Mouse (Mus musculus): ENCODE measurements around the gene Cep72. TPM values are rescaled to one million over a fixed set of nuclear protein-coding genes. Genes with fewer than 3 reads are reported as not detected.
"Not testable (repeated sequence)": the region's sequence is repeated elsewhere in the genome, so short reads cannot be mapped to it uniquely, and the experiment has no call there.

Gene Cep72
- polyA plus RNA-seq, 2 experiments from 2014 or later = 5.0 to 9.5 TPM

- ATAC-seq = no peak
Observed at GRCm38 (mm10) chr13:74029013-74029412, 33.1 kb downstream of the Cep72 start.

GRCm38 (mm10) chr13:74028116-74028515, 34.0 kb downstream of the Cep72 start:
- ATAC-seq = no peak

DNA sequence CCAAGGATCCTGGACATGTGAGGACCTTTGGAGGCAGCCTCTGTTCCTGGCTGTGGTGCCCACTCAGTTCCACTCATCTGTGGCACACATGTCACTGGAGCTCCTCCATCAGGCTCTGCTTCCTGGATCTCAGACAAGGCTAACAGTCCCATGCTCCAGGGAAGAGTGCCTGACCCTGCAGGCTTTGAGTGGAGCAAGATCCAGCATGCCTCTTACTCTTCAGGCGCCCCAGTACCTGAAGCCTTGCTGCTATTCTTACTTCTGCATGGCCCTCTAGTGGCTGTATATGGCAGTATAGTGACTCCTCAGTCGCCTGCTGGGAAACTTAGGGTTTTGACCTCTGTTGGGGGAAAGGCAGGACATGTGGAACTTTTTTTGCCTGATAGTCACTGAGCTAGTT, 35.9 kb downstream of the Cep72 start:
- no peak for ATAC-seq

DNA sequence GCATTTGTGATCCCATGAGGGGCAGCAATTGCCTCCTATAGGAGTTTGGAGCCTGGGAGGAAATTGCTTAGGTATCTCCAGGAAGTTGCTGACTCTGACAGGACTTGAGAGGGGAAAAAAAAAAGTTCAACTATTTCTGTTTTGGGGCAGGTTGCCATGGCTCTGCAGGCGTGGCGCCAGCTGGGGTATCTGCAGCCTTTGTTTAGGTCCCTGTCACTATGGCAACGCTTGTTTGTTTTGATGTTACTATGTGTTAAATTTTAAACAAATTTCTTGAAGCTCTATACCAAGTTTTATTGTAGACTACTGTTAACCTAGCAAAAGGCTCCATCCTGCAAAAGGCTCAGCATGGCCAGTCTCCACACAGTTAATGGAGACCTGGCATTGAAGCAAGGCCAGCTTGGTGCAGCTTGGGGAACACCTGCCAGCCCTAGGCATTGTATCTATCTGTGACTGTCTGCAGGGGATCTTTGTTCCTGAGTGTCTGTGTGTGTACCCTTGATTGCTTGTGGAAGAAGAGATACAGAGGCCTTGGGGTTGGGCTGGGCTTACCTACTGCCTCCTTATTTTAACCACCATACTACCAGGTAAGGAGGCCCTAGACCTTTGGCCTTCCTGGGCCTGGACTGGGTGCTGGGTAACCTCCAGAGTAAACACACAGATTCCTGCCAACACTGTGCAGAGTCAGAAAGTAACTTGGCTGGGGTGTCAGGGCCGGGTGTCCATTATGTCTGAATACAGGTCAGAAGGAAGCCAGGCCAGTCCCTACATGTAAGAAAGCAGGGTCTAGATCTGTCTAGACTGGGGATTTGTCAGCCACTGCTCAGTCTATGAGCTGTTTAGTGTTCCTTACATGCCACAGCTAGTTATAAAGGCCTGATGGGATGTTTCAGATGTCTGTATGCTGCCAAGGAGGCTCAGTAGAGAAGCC, 36.7 kb downstream of the Cep72 start:
- ATAC-seq = no peak

GRCm38 (mm10) chr13:74019006-74019405, 43.1 kb downstream of the Cep72 start:
- not testable (repeated sequence) for ATAC-seq

DNA sequence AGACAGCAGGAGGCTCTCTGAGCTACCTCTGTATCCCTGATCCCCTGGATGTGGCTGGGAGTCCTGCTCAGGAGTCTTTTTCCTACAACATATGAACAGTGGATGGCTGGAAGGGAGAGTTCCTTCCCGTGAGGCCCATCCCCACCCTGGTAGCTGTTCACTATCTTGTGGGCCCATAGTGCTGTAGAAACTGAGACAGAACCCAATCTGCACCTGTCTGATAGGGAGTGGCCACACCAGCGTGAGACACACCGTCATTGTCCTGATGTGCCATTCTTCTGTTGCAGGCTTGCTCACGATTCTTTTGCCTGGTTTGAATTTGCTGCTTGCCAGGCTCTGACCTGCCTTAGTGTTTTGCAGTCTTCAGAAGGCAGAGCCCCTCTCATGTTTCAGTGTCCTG, 44.7 kb downstream of the Cep72 start:
- ATAC-seq = no peak

- ATAC-seq = no peak
Observed at GRCm38 (mm10) chr13:74015908-74016307, 46.2 kb downstream of the Cep72 start.

GRCm38 (mm10) chr13:74010678-74011077, 51.4 kb downstream of the Cep72 start:
- ATAC-seq = no peak

- peak; percentile 7 for ATAC-seq
Observed at GRCm38 (mm10) chr13:74009791-74010614, 52.1 kb downstream of the Cep72 start.

- ATAC-seq = peak; percentile 95
Observed at GRCm38 (mm10) chr13:74008948-74009718, 53.0 kb downstream of the Cep72 start, which contains the start of gene Tppp. TSS of gene Tppp (plus strand) at chr13:74009407.

DNA sequence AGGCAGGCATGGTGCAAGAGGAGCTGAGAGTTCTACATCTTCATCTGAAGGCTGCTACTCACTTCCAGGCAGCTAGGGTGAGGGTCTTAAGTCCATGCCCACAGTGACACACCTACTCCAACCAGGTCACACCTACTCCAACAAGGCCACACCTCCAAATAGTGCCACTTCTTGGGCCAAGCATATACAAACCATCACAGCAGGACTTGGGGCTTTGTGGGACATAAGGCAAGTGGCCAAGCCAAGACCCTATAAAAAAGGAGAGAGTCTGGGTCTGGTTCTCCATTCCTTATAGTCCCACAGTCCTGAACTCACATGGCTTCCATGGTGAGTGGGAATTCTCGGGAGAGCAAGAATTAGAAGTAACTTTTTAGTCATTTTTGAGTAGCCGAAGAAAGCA, 53.9 kb downstream of the Cep72 start:
- ATAC-seq = not testable (repeated sequence)

DNA sequence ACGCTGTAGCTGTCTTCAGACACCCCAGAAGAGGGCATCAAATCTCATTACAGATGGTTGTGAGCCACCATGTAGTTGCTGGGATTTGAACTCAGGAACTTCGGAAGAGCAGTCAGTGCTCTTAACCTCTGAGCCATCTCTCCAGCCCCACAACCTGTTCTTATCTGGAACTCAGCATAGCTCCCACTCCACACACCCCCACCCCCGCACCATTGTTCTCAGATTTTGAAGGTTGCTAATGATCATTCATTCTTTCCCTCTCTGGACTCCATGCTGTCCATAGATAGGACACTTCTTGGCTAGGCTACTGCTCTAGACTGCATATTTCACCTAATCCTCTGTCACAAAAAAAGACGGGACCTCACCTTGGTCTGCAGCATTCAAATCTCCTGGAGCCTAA, 55.2 kb downstream of the Cep72 start:
- not testable (repeated sequence) for ATAC-seq

DNA sequence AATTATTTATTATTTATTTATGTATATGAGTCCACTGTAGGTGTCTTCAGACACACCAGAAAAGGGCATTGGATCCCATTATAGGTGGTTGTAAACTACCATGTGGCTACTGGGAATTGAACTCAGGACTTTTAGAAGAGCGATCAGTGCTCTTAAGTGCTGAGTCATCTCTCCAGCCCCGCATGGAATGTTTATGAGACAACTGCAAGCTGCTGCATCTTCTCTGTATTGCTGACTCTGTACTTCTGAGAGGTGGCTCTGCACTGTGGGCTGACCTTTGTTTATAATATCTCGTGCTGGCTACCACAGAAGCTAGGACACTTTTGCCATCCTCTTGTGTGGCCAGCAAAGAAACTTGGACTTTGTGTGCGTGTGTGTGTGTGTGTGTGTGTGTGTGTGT, 60.6 kb downstream of the Cep72 start:
- no peak for ATAC-seq

DNA sequence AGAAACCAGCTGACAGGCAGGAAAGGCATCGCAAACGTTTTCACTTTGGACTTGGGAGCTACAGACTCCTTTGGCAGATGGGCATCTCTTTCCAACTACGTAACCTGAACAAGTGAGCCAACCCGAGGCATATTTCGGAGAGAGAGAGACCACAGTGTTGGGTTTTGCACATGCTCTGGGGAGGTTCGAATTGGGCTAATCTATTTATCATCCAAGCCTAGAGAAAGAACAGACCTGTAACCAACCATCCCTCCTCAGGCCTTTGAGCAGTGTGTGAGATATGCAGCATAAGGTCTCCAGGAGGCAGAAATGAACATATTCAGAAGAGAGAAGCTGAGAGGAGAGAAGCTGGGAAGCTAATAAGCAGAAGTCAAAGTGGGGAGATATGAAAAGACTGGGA, 61.1 kb downstream of the Cep72 start:
- ATAC-seq = no peak

DNA sequence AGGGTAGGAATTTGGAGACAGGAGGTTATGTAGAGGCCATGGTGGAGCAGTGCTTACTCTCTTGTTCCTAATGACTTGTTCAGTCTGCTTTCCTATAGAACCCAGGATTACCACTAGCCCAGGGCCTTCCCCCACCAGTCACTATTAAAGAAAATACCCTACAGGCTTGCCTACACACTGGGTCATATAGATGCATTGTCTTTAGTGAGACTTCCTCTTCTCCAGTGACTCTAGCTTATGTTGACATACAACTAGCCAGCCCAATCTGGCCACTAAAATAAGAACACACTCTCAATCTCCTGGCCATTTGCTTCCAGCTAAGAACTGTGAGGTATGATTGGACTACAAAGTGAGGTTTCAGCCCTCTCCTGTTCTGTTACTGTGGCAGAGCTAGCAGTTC, 61.6 kb downstream of the Cep72 start:
- ATAC-seq = no peak

GRCm38 (mm10) chr13:73996456-73996855, 65.6 kb downstream of the Cep72 start:
- no peak for ATAC-seq

GRCm38 (mm10) chr13:73991267-73991666, 70.8 kb downstream of the Cep72 start:
- no peak for ATAC-seq

GRCm38 (mm10) chr13:73990761-73991160, 71.3 kb downstream of the Cep72 start:
- ATAC-seq = no peak

- ATAC-seq = no peak
Observed at GRCm38 (mm10) chr13:73990325-73990724, 71.8 kb downstream of the Cep72 start.

All from activated CD4-positive, CD25-positive, alpha-beta regulatory T cell, adult 4 months (primary cell).